Mouse (Mus musculus): ENCODE measurements around the gene Rbmxl1.

DNA sequence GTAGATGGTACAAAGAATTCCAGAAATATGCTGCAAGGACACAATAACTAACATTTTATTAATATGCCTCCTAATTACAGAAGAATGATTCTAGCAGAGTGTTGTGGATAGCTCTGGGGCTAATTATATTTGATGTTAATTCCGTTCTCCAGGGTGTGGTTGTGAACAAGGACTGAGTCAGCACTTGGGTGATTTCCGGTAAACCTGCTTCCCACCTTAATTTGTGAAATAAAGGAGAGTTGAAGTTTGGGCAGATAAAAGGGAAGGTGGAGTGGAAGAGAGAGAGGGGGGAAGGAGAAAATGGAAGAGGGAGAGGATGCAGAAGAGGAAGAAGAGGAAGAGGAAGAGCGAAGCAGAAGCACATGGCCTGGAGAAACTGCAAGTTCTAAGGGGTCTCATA, 19.0 kb downstream of the Rbmxl1 start:
- TF ChIP-seq POLR2A (IDR thresholded peaks at IDR 0.05; ENCODE audit: control insufficient read depth, extremely low read depth, insufficient read depth, low read length, poor library complexity) (no peak), CTCF (IDR thresholded peaks at IDR 0.05; ENCODE audit: borderline replicate concordance, control insufficient read depth, extremely low read depth, insufficient read depth, low read length, poor library complexity) (no peak)
